Mouse (Mus musculus): ENCODE results near the gene Tmem184a.

DNA sequence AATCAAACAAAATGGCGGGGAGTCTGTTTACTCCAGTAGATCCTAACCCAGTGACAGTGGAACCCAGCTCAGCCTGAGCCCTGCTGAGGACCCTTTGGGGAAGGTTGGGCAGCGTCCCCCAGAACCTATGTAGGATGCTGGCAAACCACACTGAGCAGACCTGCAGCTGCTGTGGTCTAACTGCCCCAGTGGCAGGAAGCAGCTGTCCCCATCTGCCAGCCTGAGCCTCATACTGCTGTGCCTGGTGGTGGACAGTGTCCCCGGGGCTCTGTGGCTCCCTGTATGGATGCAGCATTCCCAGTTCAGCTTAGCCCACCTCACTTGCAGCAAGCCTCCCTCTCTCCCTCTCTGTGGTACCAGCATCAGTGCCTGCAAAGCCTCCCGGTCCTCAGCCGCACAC is 42.8 kb downstream of the Tmem184a start:
- no peak for TF ChIP-seq CTCF (IDR thresholded peaks at IDR 0.05; ENCODE audit: extremely low read depth, insufficient read depth, insufficient read length, insufficient replicate concordance)
- no peak for TF ChIP-seq POLR2A (IDR thresholded peaks at IDR 0.05; ENCODE audit: low read depth, low read length)
